Mouse (Mus musculus) embryonic facial prominence, embryonic 10.5 days (tissue): ENCODE measurements around the gene Glg1. TPM values are rescaled to one million over a fixed set of nuclear protein-coding genes. Genes with fewer than 3 reads are reported as not detected.
"Not testable (repeated sequence)": the region's sequence is repeated elsewhere in the genome, so short reads cannot be mapped to it uniquely, and the experiment has no call there.

Source experiments
- DNase-seq: peaks from one replicate; pipeline ENCODE4 v3.0.0-alpha.2; 2017; ENCODE audit warnings: low spot score
- H3K27ac ChIP-seq: fragments of 300-500 bp; sonication (generic); replicated peaks from 2 replicates; pipeline ENCODE4 v1.5.1; 2016; ENCODE audit warnings: mild to moderate bottlenecking
- H3K27me3 ChIP-seq: fragments of 300-500 bp; sonication (generic); replicated peaks from 2 replicates; pipeline ENCODE4 v1.6.1; 2016; ENCODE audit warnings: low read depth, mild to moderate bottlenecking; ENCODE audit not compliant: poor library complexity, severe bottlenecking
- H3K36me3 ChIP-seq: fragments of 300-500 bp; sonication (generic); replicated peaks from 2 replicates; pipeline ENCODE4 v1.6.1; 2016; ENCODE audit warnings: mild to moderate bottlenecking, moderate library complexity
- H3K4me1 ChIP-seq: fragments of 300-500 bp; sonication (generic); 2 replicates; pipeline ENCODE4 v1.6.1; 2016
- H3K4me3 ChIP-seq: fragments of 300-500 bp; sonication (generic); 2 replicates; pipeline ENCODE4 v1.5.1; 2016; ENCODE audit warnings: mild to moderate bottlenecking, moderate library complexity
- H3K9me3 ChIP-seq: fragments of 300-500 bp; sonication (generic); 2 replicates; pipeline ENCODE4 v1.6.1; 2016; ENCODE audit warnings: mild to moderate bottlenecking
- WGBS: fragments of 180-500 bp; shearing (Covaris S2); methylation state at CpG from one replicate; pipeline ENCODE4 v1.1.7; 2016; 5-methylcytosine and 5-hydroxymethylcytosine counted together
- microRNA-seq: library from miRNA; unstranded; fragments of <30 nt; microRNA quantifications from one replicate; pipeline ENCODE4, GENCODE M21; 2017
- polyA plus RNA-seq: library from polyadenylated mRNA; unstranded; fragments of >200 nt; fragmentation: Nextera tagmentation; extraction: Ambion mirVana; gene quantifications from 2 replicates; pipeline ENCODE4 v1.2.1, GENCODE M21; 2016

Gene Glg1
- polyA plus RNA-seq, 1 experiment from 2014 or later: 62.0 TPM

GRCm38 (mm10) chr8:111185472-111185947, 73.5 kb downstream of the Glg1 start:
- Histone ChIP-seq H3K36me3 (peaks cover 86% of the 10 kb centered on the region), H3K27me3 (no peaks in the 10 kb centered on the region), H3K4me3 (no peak overlapping the region), H3K27ac (no peak overlapping the region), H3K4me1 (no peaks in the 10 kb centered on the region), H3K9me3 (no peaks in the 10 kb centered on the region)
- DNase-seq: no peak
- 89% methylated on average over 4 of the region's 4 CpGs for WGBS

GRCm38 (mm10) chr8:111171661-111172060, 87.4 kb downstream of the Glg1 start:
- DNase-seq: no peak
- Histone ChIP-seq H3K4me3 (no peak overlapping the region), H3K9me3 (no peaks in the 10 kb centered on the region), H3K36me3 (peaks cover 100% of the 10 kb centered on the region), H3K27me3 (no peaks in the 10 kb centered on the region), H3K27ac (no peak overlapping the region), H3K4me1 (no peaks in the 10 kb centered on the region)
- 89% methylated on average over 5 of the region's 5 CpGs for WGBS

GRCm38 (mm10) chr8:111157617-111158016, 101.4 kb downstream of the Glg1 start:
- Histone ChIP-seq H3K4me3 (no peak overlapping the region), H3K4me1 (no peaks in the 10 kb centered on the region), H3K27ac (no peak overlapping the region), H3K36me3 (peaks cover 100% of the 10 kb centered on the region), H3K27me3 (no peaks in the 10 kb centered on the region), H3K9me3 (no peaks in the 10 kb centered on the region)
- 50% methylated on average over 14 of the region's 14 CpGs for WGBS
- DNase-seq: peak; percentile 64

GRCm38 (mm10) chr8:111155721-111156436, 103.1 kb downstream of the Glg1 start:
- 91% methylated on average over 8 of the region's 8 CpGs for WGBS
- Histone ChIP-seq H3K36me3 (peaks cover 93% of the 10 kb centered on the region), H3K4me1 (no peaks in the 10 kb centered on the region), H3K4me3 (no peak overlapping the region), H3K27me3 (no peaks in the 10 kb centered on the region), H3K9me3 (no peaks in the 10 kb centered on the region), H3K27ac (no peak overlapping the region)
- no peak for DNase-seq

- Histone ChIP-seq H3K4me1 (peaks cover 16% of the 10 kb centered on the region), H3K27ac (peak overlapping the region; percentile 40; the same call in 1 of the 2 replicates), H3K4me3 (peak overlapping the region; percentile 70)
- peak; percentile 95 for DNase-seq
- WGBS: under 1% methylated on average over 73 of the region's 74 CpGs
- H3K9me3 ChIP-seq, H3K27me3 ChIP-seq, H3K36me3 ChIP-seq: not testable (repeated sequence)
Observed at GRCm38 (mm10) chr8:111145460-111146012, 113.5 kb downstream of the Glg1 start.

GRCm38 (mm10) chr8:111144901-111145459, 114.0 kb downstream of the Glg1 start:
- under 1% methylated on average over 63 of the region's 63 CpGs for WGBS
- Histone ChIP-seq H3K27ac (peak overlapping the region; percentile 40; the same call in 1 of the 2 replicates), H3K4me3 (peak overlapping the region; percentile 70), H3K4me1 (peaks cover 16% of the 10 kb centered on the region)
- not testable (repeated sequence) for H3K36me3 ChIP-seq, H3K9me3 ChIP-seq, H3K27me3 ChIP-seq
- DNase-seq: peak; percentile 47

- no peaks in the 10 kb centered on the region for H3K27me3 ChIP-seq
- no peak for DNase-seq
- peaks cover 27% of the 10 kb centered on the region for H3K36me3 ChIP-seq
- H3K27ac ChIP-seq: no peak overlapping the region
- H3K4me3 ChIP-seq: no peak overlapping the region
- H3K4me1 ChIP-seq: peaks cover 16% of the 10 kb centered on the region
- H3K9me3 ChIP-seq: no peaks in the 10 kb centered on the region
Observed at GRCm38 (mm10) chr8:111142521-111142920, 116.5 kb downstream of the Glg1 start.

GRCm38 (mm10) chr8:111130756-111131155, 128.3 kb downstream of the Glg1 start:
- Histone ChIP-seq H3K9me3 (no peaks in the 10 kb centered on the region), H3K27ac (no peak overlapping the region), H3K27me3 (no peaks in the 10 kb centered on the region), H3K4me1 (no peaks in the 10 kb centered on the region), H3K4me3 (no peak overlapping the region), H3K36me3 (peaks cover 91% of the 10 kb centered on the region)
- WGBS: 91% methylated on average over 2 of the region's 2 CpGs
- no peak for DNase-seq

- 96% methylated on average over 3 of the region's 3 CpGs for WGBS
- H3K4me1 ChIP-seq: no peaks in the 10 kb centered on the region
- no peak overlapping the region for H3K4me3 ChIP-seq
- no peak overlapping the region for H3K27ac ChIP-seq
- H3K27me3 ChIP-seq: no peaks in the 10 kb centered on the region
- no peaks in the 10 kb centered on the region for H3K9me3 ChIP-seq
- peaks cover 96% of the 10 kb centered on the region for H3K36me3 ChIP-seq
- no peak for DNase-seq
Observed at GRCm38 (mm10) chr8:111119481-111119880, 139.5 kb downstream of the Glg1 start.

GRCm38 (mm10) chr8:111114891-111115290, 144.1 kb downstream of the Glg1 start:
- Histone ChIP-seq H3K27ac (no peak overlapping the region), H3K4me3 (no peak overlapping the region), H3K36me3 (peaks cover 82% of the 10 kb centered on the region), H3K27me3 (no peaks in the 10 kb centered on the region), H3K4me1 (no peaks in the 10 kb centered on the region), H3K9me3 (no peaks in the 10 kb centered on the region)
- no peak for DNase-seq
- 95% methylated on average over 5 of the region's 5 CpGs for WGBS

Small RNA genes within 50 kb of the gene (microRNA-seq; reads per million reads assigned to microRNA genes)
- gene Gm23193: not detected

Other genes starting within 250 kb of the Glg1 start
- 7.7 and 8.9 TPM in 2 replicates for gene Ddx19b, start 227.5 kb downstream of the Glg1 start, polyA plus RNA-seq
- 71.3 and 78.1 TPM in 2 replicates for gene Aars, start 226.1 kb downstream of the Glg1 start, polyA plus RNA-seq
- 20.1 and 23.8 TPM in 2 replicates for gene Exosc6, start 202.9 kb downstream of the Glg1 start, polyA plus RNA-seq
- 1.8 and 2.4 TPM in 2 replicates for gene Clec18a, start 166.8 kb downstream of the Glg1 start, polyA plus RNA-seq
- gene Pdpr, start 164.6 kb downstream of the Glg1 start, polyA plus RNA-seq: 10.8 and 11.5 TPM in 2 replicates
- 97.9 and 109 TPM in 2 replicates for gene Rfwd3, start 41.0 kb upstream of the Glg1 start, polyA plus RNA-seq
- 0.21 and 0.60 TPM in 2 replicates for gene Mlkl, start 79.0 kb upstream of the Glg1 start, polyA plus RNA-seq
- 0.09 TPM in 1 of 2 replicates, not detected in the other for gene Fa2h, start 134.6 kb upstream of the Glg1 start, polyA plus RNA-seq